ENCODE assay signal across 7 mouse cellular contexts in genomic region chr9:78190651-78191634, GRCm38 (mm10). TPM values are rescaled to one million over a fixed set of nuclear protein-coding genes. Genes with fewer than 3 reads are reported as not detected.
DNase-seq lines count a peak whose midpoint lies in the region; ATAC-seq and TF ChIP-seq lines count a peak whose summit lies in the region.

No protein-coding gene starts in this region.

- peaks cover 45% of the 10 kb centered on the region for H3K4me1 ChIP-seq in forebrain, embryonic 10.5 days
- no peaks in the 10 kb centered on the region; the same call in 1 of the 2 replicates for H3K4me1 ChIP-seq in limb, embryonic 14.5 days (ENCODE audit: control insufficient read depth, insufficient read depth, low read length)

- peak overlapping the region; percentile 80 for H3K27ac ChIP-seq in forebrain, embryonic 10.5 days
- H3K27ac ChIP-seq in limb, embryonic 14.5 days (replicated peaks; ENCODE audit: low read depth, low read length) = no peak overlapping the region

- no peak for TF ChIP-seq POLR2A in limb, embryonic 14.5 days (IDR thresholded peaks at IDR 0.05; ENCODE audit: borderline replicate concordance, extremely low read depth, insufficient read depth, insufficient read length)

- peak overlapping the region; percentile 40; the same call in 1 of the 2 replicates for H3K9ac ChIP-seq in limb, embryonic 14.5 days (ENCODE audit: low read depth, low read length, severe bottlenecking)

- no peaks in the 10 kb centered on the region for H3K36me3 ChIP-seq in forebrain, embryonic 10.5 days (replicated peaks)
- H3K36me3 ChIP-seq in limb, embryonic 14.5 days (ENCODE audit: control insufficient read depth, insufficient read depth, low read length) = no peaks in the 10 kb centered on the region

- peak overlapping the region; percentile 72 for H3K4me2 ChIP-seq in limb, embryonic 14.5 days (replicated peaks; ENCODE audit: low read depth, low read length, severe bottlenecking)

- ATAC-seq in limb, embryonic 14.5 days (ENCODE audit: low FRiP score, low read depth) = no peak

- no peaks in the 10 kb centered on the region for H3K9me3 ChIP-seq in forebrain, embryonic 10.5 days
- no peaks in the 10 kb centered on the region for H3K9me3 ChIP-seq in limb, embryonic 14.5 days (ENCODE audit: control insufficient read depth, low read length)

- peaks cover 19% of the 10 kb centered on the region for H3K27me3 ChIP-seq in forebrain, embryonic 10.5 days (ENCODE audit: poor library complexity, severe bottlenecking)
- H3K27me3 ChIP-seq in limb, embryonic 14.5 days (ENCODE audit: control insufficient read depth, insufficient read depth, low read length) = no peaks in the 10 kb centered on the region

- H3K4me3 ChIP-seq in forebrain, embryonic 10.5 days = peak overlapping the region; percentile 54
- peak overlapping the region; percentile 41 for H3K4me3 ChIP-seq in limb, embryonic 14.5 days (replicated peaks; ENCODE audit: low read length)

- peak; percentile 37 for DNase-seq in retina, postnatal 1 day
- DNase-seq in retina, embryonic 14.5 days (ENCODE audit: low spot score) = no peak
- peak; percentile 19 for DNase-seq in forebrain, embryonic 10.5 days (ENCODE audit: extremely low spot score, low spot score)
- DNase-seq in limb, embryonic 14.5 days (ENCODE audit: low spot score) = peak; percentile 49
- peak; percentile 40 for DNase-seq in testis, postnatal 10 days (ENCODE audit: low spot score)
- DNase-seq in thymus, postnatal 4 days = no peak
- no peak for DNase-seq in adrenal gland, postnatal 14 days

- 1% methylated on average over 19 of the region's 19 CpGs for WGBS in forebrain, embryonic 10.5 days
- WGBS in limb, embryonic 14.5 days = 3% methylated on average over 19 of the region's 19 CpGs

RNA-seq across cellular contexts. Expression of gene Gsta4, which starts 8.4 kb away (rescaled TPM):
- 103 and 112 TPM in 2 replicates for polyA plus RNA-seq in forebrain, embryonic 10.5 days (2016; fragmentation: Nextera tagmentation; extraction: Ambion mirVana)
- 35.2 and 47.5 TPM in 2 replicates for polyA plus RNA-seq in limb, embryonic 14.5 days (2012; rRNA removed)
- 68.2 and 76.4 TPM in 2 replicates for polyA plus RNA-seq in limb, embryonic 14.5 days (2014; fragmentation: Nextera tagmentation; extraction: Ambion mirVana)
- total RNA-seq in adrenal gland, postnatal 14 days (2021) = 58.5 and 58.7 TPM in 2 replicates

RNA-seq across cellular contexts. Expression of gene Gsta1, which starts 39.5 kb away (rescaled TPM):
- not detected in 2 replicates for polyA plus RNA-seq in forebrain, embryonic 10.5 days (2016; fragmentation: Nextera tagmentation; extraction: Ambion mirVana)
- 0.55 TPM in 1 of 2 replicates, not detected in the other for polyA plus RNA-seq in limb, embryonic 14.5 days (2012; rRNA removed)
- polyA plus RNA-seq in limb, embryonic 14.5 days (2014; fragmentation: Nextera tagmentation; extraction: Ambion mirVana) = 0.90 and 3.2 TPM in 2 replicates
- not detected in 2 replicates for total RNA-seq in adrenal gland, postnatal 14 days (2021)

Comparison
In these comparisons a context has a peak if more than half of its experiments do, and no peak if none do; other contexts are left out.
1. DNase-seq: peak in retina, postnatal 1 day (single experiment), forebrain, embryonic 10.5 days (single experiment), limb, embryonic 14.5 days (single experiment) and testis, postnatal 10 days (single experiment); none in retina, embryonic 14.5 days (single experiment), thymus, postnatal 4 days (single experiment) and adrenal gland, postnatal 14 days (single experiment).